Mouse (Mus musculus): ENCODE results near the gene Ano9.

DNA sequence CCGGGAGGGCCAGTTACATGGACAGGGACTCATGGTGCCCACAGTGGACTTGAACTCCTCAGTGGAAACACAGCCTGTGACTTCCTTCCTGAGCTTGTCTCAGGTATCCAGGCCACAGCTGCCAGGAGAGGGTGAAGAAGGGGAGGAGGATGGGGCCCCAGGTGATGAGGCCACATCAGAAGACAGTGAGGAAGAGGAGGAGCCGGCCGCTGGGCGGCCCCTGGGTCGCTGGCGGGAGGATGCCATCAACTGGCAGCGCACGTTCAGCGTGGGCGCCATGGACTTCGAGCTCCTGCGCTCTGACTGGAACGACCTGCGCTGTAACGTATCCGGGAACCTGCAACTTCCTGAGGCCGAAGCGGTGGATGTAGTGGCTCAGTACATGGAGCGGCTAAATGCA, 49.3 kb downstream of the Ano9 start:
- TF ChIP-seq CTCF (IDR thresholded peaks at IDR 0.05; ENCODE audit: low read depth) = no peak
- no peak for TF ChIP-seq EP300 (optimal IDR thresholded peaks at IDR 0.05)
